Mouse (Mus musculus): ENCODE data around the gene Prdx1. TPM values are rescaled to one million over a fixed set of nuclear protein-coding genes. Genes with fewer than 3 reads are reported as not detected.

Gene Prdx1
- total RNA-seq, 2 experiments from 2014 or later: 158 to 160 TPM

GRCm38 (mm10) chr4:116720343-116721097, 35.2 kb downstream of the Prdx1 start, which contains the start of gene Tesk2:
Gene Tesk2, plus strand, starts transcription at chr4:116720948.
- DNase-seq (ENCODE audit: low spot score in 2 of 2): peak; percentile 94 to 99
- intact Hi-C loops (cut with DNase I): loop anchor here (5.0 kb wide), 2 partner anchors 272 to 402 kb away; partner anchors contain the start of gene Urod

GRCm38 (mm10) chr4:116721098-116721628, 35.8 kb downstream of the Prdx1 start:
- intact Hi-C loops (cut with DNase I): loop anchor here (5.0 kb wide), 2 partner anchors 271 to 401 kb away; partner anchors contain the start of gene Urod
- DNase-seq (ENCODE audit: low spot score in 2 of 2): no peak

DNA sequence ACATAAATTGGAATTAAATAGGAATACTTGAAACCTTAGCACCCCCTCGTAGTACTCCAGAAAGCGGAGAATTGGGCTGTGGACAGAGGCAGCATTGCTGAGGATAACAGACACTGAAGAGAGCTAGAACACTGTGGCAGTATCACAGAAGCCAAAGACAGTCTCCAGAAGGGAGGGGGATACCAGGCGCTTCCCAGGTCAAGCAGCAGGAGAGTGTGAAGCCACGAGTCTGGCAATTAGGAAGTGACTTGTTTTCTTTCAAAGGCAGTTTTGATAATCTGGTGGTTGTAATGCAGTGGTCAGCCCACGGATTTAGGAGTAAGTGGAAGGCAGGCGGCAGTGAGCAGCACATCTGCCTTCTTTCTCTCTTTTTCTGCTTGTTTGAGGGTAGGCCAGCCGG, 36.9 kb downstream of the Prdx1 start:
- intact Hi-C loops (cut with DNase I): loop anchor here (5.0 kb wide), 2 partner anchors 270 to 400 kb away; partner anchors contain the start of gene Urod

DNA sequence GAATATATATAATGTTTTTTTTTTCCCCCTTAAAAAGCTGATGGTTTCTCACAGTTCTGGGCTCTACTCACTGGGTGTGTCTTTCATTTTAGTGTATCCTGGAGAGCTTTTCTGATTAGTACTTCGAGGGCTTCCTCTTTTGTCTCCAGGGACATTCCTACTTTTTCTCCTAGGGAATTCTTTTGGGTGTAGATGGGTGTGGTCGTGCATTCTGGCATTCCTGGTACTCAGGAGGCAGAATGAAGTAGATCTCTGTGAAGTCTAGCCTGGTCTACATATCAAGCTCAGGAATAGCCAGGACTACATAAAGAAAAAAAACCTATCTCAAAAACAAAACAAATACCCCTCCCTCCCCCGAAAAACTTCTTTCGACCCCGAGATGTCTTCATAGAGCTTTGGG, 40.1 kb downstream of the Prdx1 start:
- no peak for DNase-seq (ENCODE audit: low spot score in 2 of 2)
- intact Hi-C loops (cut with DNase I): no loop called here

More for the DNA sequence above, 36.9 kb downstream of the Prdx1 start:
- DNase-seq (ENCODE audit: low spot score in 2 of 2): no peak

- no peak for DNase-seq (ENCODE audit: low spot score in 2 of 2)
- intact Hi-C loops (cut with DNase I): no loop called here
These were observed 42.1 kb downstream of the Prdx1 start for GRCm38 (mm10) chr4:116727401-116727800.

DNA sequence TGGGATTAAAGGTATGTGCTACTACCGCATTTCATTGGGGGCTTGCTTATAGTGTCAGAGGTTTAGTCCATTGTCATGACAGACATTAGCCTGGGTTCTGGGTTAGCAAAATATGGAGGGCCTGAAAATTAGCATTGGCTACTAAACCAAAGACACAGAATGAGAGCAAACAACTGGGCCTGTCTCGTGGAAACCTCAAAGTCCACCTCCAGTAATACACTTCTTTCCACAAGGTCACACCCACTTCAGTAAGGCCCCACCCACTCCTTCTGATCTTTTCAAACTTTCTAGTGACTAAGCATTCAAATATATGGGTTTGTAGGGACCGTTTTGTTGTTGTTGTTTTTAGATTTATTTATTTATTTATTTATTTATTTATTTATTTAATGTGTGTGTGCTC, 44.2 kb downstream of the Prdx1 start:
- intact Hi-C loops (cut with DNase I): no loop called here
- no peak for DNase-seq (ENCODE audit: low spot score in 2 of 2)

- DNase-seq (ENCODE audit: low spot score in 2 of 2): no peak
- intact Hi-C loops (cut with DNase I): no loop called here
These were observed 45.7 kb downstream of the Prdx1 start for GRCm38 (mm10) chr4:116731077-116731476.

GRCm38 (mm10) chr4:116732355-116732754, 47.0 kb downstream of the Prdx1 start:
- DNase-seq (ENCODE audit: low spot score in 2 of 2): no peak
- intact Hi-C loops (cut with DNase I): no loop called here

DNA sequence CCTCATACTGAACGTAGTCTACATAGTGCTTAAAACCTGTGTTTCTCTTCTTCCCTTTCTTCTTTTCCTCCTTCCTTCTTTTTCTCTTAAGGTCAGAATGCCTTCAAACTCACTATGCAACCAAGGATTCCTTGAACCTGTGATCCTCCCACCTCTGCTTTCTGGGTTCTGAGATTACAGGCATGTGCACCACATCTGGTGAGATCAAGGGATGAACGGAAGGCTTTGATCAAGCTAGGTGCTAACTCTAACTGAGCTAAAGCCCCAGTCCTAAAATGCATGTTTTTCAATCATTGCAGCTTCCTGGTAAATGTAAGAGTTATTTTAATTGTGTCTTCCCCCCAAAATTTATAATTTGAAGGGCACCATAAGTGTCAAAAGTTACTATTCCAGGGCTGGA, 49.7 kb downstream of the Prdx1 start:
- intact Hi-C loops (cut with DNase I): no loop called here
- DNase-seq (ENCODE audit: low spot score in 2 of 2): no peak

GRCm38 (mm10) chr4:116738972-116739751, 53.8 kb downstream of the Prdx1 start:
- DNase-seq (ENCODE audit: low spot score in 2 of 2): peak; percentile 12 to 34
- intact Hi-C loops (cut with DNase I): no loop called here

DNA sequence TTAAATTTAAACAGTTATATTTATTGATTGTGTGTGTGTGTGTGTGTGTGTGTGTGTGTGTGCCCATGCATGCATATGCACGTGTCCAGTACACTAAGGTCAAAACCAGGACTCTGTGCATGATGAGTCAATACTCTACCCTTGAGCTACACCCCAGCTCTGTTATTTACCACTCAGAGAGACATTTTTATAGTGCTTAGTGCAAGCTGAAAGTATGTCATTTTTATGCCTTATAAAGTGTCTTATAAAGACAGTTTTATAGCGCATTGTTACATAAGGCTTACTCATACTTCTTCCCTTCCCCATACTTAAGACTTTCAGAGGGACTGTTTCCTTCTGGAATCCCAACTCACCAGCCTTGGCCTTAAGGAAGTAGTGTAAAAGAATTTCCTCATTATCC, 64.4 kb downstream of the Prdx1 start:
- peak in 1 of 2 experiments; percentile 26 for DNase-seq (ENCODE audit: low spot score in 2 of 2)
- intact Hi-C loops (cut with DNase I): no loop called here

Other genes with a start within 250 kb of the Prdx1 start
- gene Mast2, start 221.4 kb upstream of the Prdx1 start, total RNA-seq (2021): 100 to 1,000 TPM; 102 to 104 TPM
- gene Ipp, start 178.0 kb upstream of the Prdx1 start, total RNA-seq (2021): 10 to 100 TPM; 18.9 to 20.1 TPM
- 10 to 100 TPM in 1 of 2 experiments, 1 to 10 TPM in 1; 9.8 to 10.6 TPM for gene Tmem69, start 129.6 kb upstream of the Prdx1 start, total RNA-seq (2021)
- 10 to 100 TPM; 40.8 to 43.6 TPM for gene Gpbp1l1, start 127.9 kb upstream of the Prdx1 start, total RNA-seq (2021)
- 1 to 10 TPM; 5.0 to 5.5 TPM for gene Ccdc17, start 88.9 kb upstream of the Prdx1 start, total RNA-seq (2021)
- gene Nasp, start 57.6 kb upstream of the Prdx1 start, total RNA-seq (2021): 10 to 100 TPM; 32.3 to 36.8 TPM
- gene Akr1a1, start 33.9 kb upstream of the Prdx1 start, total RNA-seq (2021): 100 to 1,000 TPM; 396 to 420 TPM
- 10 to 100 TPM; 16.2 to 17.1 TPM for gene Mmachc, start 22.9 kb downstream of the Prdx1 start, total RNA-seq (2021)
- gene Ccdc163, start 23.0 kb downstream of the Prdx1 start, total RNA-seq (2021): 1 to 10 TPM; 4.0 to 6.5 TPM
- 1 to 10 TPM; 4.2 to 5.8 TPM for gene Tesk2, start 35.4 kb downstream of the Prdx1 start, total RNA-seq (2021)
- gene Toe1, start 122.1 kb downstream of the Prdx1 start, total RNA-seq (2021): 10 to 100 TPM; 12.1 to 14.5 TPM
- gene Mutyh, start 122.2 kb downstream of the Prdx1 start, total RNA-seq (2021): 1 to 10 TPM; 2.2 to 3.0 TPM
- gene Hpdl, start 136.2 kb downstream of the Prdx1 start, total RNA-seq (2021): 1 to 10 TPM; 1.2 to 1.4 TPM
- 10 to 100 TPM; 10.4 to 11.5 TPM for gene Zswim5, start 191.8 kb downstream of the Prdx1 start, total RNA-seq (2021)

All from left cerebral cortex, postnatal 25 days (tissue).